Mouse (Mus musculus): ENCODE data around the gene Cped1. TPM values are rescaled to one million over a fixed set of nuclear protein-coding genes. Genes with fewer than 3 reads are reported as not detected.
"Not testable (repeated sequence)": the region's sequence is repeated elsewhere in the genome, so short reads cannot be mapped to it uniquely, and the experiment has no call there.

Gene Cped1
- total and polyA plus RNA-seq, 3 experiments, result not detected

- Histone ChIP-seq H3K9me3 (replicated peaks; ENCODE audit: insufficient read depth, low read length) (no peaks in the 10 kb centered on the region), H3K27ac (ENCODE audit: control insufficient read depth, low read depth, low read length) (no peak overlapping the region), H3K36me3 (ENCODE audit: control insufficient read depth in 1 of 2, insufficient read depth in 2 of 2, low read length in 2 of 2) (no peaks in the 10 kb centered on the region), H3K4me1 (ENCODE audit: control insufficient read depth in 1 of 2, insufficient read depth in 2 of 2, low read length in 2 of 2) (no peaks in the 10 kb centered on the region), H3K79me2 (ENCODE audit: control insufficient read depth, insufficient read depth, low read length, poor library complexity) (no peaks in the 10 kb centered on the region), H3K4me3 (ENCODE audit: control insufficient read depth in 1 of 2, insufficient read depth in 1 of 2, low read depth in 2 of 2, low read length in 2 of 2) (no peak overlapping the region), H3K9ac (ENCODE audit: control insufficient read depth, low read depth, low read length, poor library complexity, severe bottlenecking) (no peak overlapping the region), H3K27me3 (ENCODE audit: control insufficient read depth in 1 of 2, insufficient read depth in 2 of 2, low read length in 2 of 2) (peaks cover 1 to 3% of the 10 kb centered on the region in 2 experiments; a peak in 2 of 4 replicates)
- DNase-seq (ENCODE audit: low read depth, low spot score), result no peak
- TF ChIP-seq HCFC1 (IDR thresholded peaks at IDR 0.05; ENCODE audit: low read depth, low read length) (no peak), BHLHE40 (IDR thresholded peaks at IDR 0.05; ENCODE audit: borderline replicate concordance, low read depth, low read length) (no peak), SMC3 (IDR thresholded peaks at IDR 0.05; ENCODE audit: low read depth, low read length) (no peak)
Measured at GRCm38 (mm10) chr6:22258784-22259183, 273.1 kb downstream of the Cped1 start.

GRCm38 (mm10) chr6:22262519-22262918 lies 276.8 kb downstream of the Cped1 start:
- Histone ChIP-seq H3K4me3 (ENCODE audit: control insufficient read depth in 1 of 2, insufficient read depth in 1 of 2, low read depth in 2 of 2, low read length in 2 of 2) (no peak overlapping the region), H3K9me3 (replicated peaks; ENCODE audit: insufficient read depth, low read length) (no peaks in the 10 kb centered on the region), H3K9ac (ENCODE audit: control insufficient read depth, low read depth, low read length, poor library complexity, severe bottlenecking) (no peak overlapping the region), H3K79me2 (ENCODE audit: control insufficient read depth, insufficient read depth, low read length, poor library complexity) (no peaks in the 10 kb centered on the region), H3K27me3 (ENCODE audit: control insufficient read depth in 1 of 2, insufficient read depth in 2 of 2, low read length in 2 of 2) (peaks cover 0 to 1% of the 10 kb centered on the region in 2 experiments; a peak in 1 of 4 replicates), H3K36me3 (ENCODE audit: control insufficient read depth in 1 of 2, insufficient read depth in 2 of 2, low read length in 2 of 2) (no peaks in the 10 kb centered on the region), H3K27ac (ENCODE audit: control insufficient read depth, low read depth, low read length) (no peak overlapping the region), H3K4me1 (ENCODE audit: control insufficient read depth in 1 of 2, insufficient read depth in 2 of 2, low read length in 2 of 2) (no peaks in the 10 kb centered on the region)
- TF ChIP-seq CHD2 (IDR thresholded peaks at IDR 0.05; ENCODE audit: low read length) (no peak), NELFE (IDR thresholded peaks at IDR 0.05; ENCODE audit: low read depth, low read length) (no peak), MAZ (IDR thresholded peaks at IDR 0.05; ENCODE audit: low read depth, low read length) (no peak), MEF2A (IDR thresholded peaks at IDR 0.05; ENCODE audit: extremely low read depth, insufficient replicate concordance, low read depth, low read length, poor library complexity, severe bottlenecking) (no peak), RAD21 (IDR thresholded peaks at IDR 0.05; ENCODE audit: low read depth, low read length) (no peak), JUND (IDR thresholded peaks at IDR 0.05; ENCODE audit: low read depth, low read length) (no peak), USF1 (IDR thresholded peaks at IDR 0.05; ENCODE audit: low read depth, low read length) (no peak)
- DNase-seq (ENCODE audit: low read depth, low spot score), result no peak

DNA sequence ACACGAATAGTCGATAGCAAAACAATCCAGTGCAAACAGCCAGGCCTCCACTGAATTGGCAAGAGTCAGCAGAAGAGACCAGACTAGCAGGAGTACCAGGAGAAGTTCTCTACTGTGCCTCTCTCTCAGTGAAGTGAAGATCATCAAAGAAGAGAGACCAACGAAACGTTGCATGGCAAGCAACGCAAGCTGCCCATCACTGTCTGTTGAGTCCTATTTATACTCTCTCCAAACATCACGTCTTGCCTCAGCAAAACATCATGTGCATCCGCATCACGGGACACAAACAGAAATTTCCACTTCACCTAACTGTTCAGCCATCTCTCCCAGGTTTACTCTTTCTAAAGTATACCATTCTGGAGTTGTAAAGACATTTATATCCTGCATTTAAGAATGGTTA lies 278.4 kb downstream of the Cped1 start:
- H3K4me1 ChIP-seq (ENCODE audit: control insufficient read depth in 1 of 2, insufficient read depth in 2 of 2, low read length in 2 of 2); H3K36me3 ChIP-seq (ENCODE audit: control insufficient read depth in 1 of 2, insufficient read depth in 2 of 2, low read length in 2 of 2); H3K9ac ChIP-seq (ENCODE audit: control insufficient read depth, low read depth, low read length, poor library complexity, severe bottlenecking); H3K9me3 ChIP-seq (replicated peaks; ENCODE audit: insufficient read depth, low read length); H3K27me3 ChIP-seq (ENCODE audit: control insufficient read depth in 1 of 2, insufficient read depth in 2 of 2, low read length in 2 of 2); H3K27ac ChIP-seq (ENCODE audit: control insufficient read depth, low read depth, low read length); DNase-seq (ENCODE audit: low read depth, low spot score); H3K79me2 ChIP-seq (ENCODE audit: control insufficient read depth, insufficient read depth, low read length, poor library complexity); H3K4me3 ChIP-seq (ENCODE audit: control insufficient read depth in 1 of 2, insufficient read depth in 1 of 2, low read depth in 2 of 2, low read length in 2 of 2): not testable (repeated sequence)
